Mouse (Mus musculus): ENCODE measurements at regions not wholly inside any gene's neighbourhood (a gene's known extent, or its start where the extent isn't known, plus 50 kb on each side); places are given as distances from the start of the nearest gene placed in this dataset.

- H3K4me2 ChIP-seq (ENCODE audit: low read depth, low read length): no peak overlapping the region
- H3K4me3 ChIP-seq (ENCODE audit: low read depth, low read length): no peak overlapping the region
- ATAC-seq (ENCODE audit: low read depth): no peak
- no peaks in the 10 kb centered on the region for H3K9me3 ChIP-seq (replicated peaks; ENCODE audit: control insufficient read depth, low read length)
- no peak overlapping the region for H3K27ac ChIP-seq (ENCODE audit: low read length)
- no peaks in the 10 kb centered on the region for H3K27me3 ChIP-seq (ENCODE audit: control insufficient read depth, insufficient read depth, low read depth, low read length)
- WGBS (ENCODE audit: insufficient replicate concordance): 52% methylated on average over 4 of the region's 4 CpGs
- H3K9ac ChIP-seq (ENCODE audit: low read depth, low read length): no peak overlapping the region
- H3K36me3 ChIP-seq (ENCODE audit: control insufficient read depth, insufficient read depth): no peaks in the 10 kb centered on the region
- H3K4me1 ChIP-seq (ENCODE audit: control insufficient read depth, low read depth, low read length): peaks cover 5% of the 10 kb centered on the region
Measured at GRCm38 (mm10) chr9:31998488-31999280, 85.4 kb upstream of the Barx2 start.

DNA sequence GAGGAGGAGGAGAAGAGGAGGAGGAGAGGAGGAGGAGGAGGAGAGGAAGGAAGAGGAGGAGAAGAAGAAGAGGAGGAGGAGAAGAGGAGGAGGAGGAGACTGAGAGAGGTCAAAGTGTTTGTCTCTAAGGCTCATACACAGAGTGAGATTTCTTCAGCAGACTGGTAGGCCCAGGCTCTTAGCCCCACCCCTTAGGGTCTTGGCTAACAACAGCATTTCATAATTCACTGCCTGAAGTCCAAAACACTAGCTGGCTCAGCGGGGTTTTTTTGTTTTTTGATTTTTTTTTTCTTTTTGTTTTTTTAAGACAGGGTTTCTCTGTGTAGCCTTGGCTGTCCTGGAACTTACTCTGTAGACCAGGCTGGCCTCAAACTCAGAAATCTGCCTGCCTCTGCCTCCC, 86.5 kb upstream of the Barx2 start:
- Histone ChIP-seq H3K27me3 (ENCODE audit: control insufficient read depth, insufficient read depth, low read depth, low read length) (no peaks in the 10 kb centered on the region), H3K27ac (ENCODE audit: low read length) (no peak overlapping the region), H3K4me1 (ENCODE audit: control insufficient read depth, low read depth, low read length) (peaks cover 5% of the 10 kb centered on the region), H3K4me2 (ENCODE audit: low read depth, low read length) (no peak overlapping the region), H3K9me3 (replicated peaks; ENCODE audit: control insufficient read depth, low read length) (no peaks in the 10 kb centered on the region), H3K4me3 (ENCODE audit: low read depth, low read length) (no peak overlapping the region), H3K36me3 (ENCODE audit: control insufficient read depth, insufficient read depth) (no peaks in the 10 kb centered on the region), H3K9ac (ENCODE audit: low read depth, low read length) (no peak overlapping the region)
- no peak for ATAC-seq (ENCODE audit: low read depth)
- 32% methylated on average over 1 of the region's 1 CpGs for WGBS (ENCODE audit: insufficient replicate concordance)

DNA sequence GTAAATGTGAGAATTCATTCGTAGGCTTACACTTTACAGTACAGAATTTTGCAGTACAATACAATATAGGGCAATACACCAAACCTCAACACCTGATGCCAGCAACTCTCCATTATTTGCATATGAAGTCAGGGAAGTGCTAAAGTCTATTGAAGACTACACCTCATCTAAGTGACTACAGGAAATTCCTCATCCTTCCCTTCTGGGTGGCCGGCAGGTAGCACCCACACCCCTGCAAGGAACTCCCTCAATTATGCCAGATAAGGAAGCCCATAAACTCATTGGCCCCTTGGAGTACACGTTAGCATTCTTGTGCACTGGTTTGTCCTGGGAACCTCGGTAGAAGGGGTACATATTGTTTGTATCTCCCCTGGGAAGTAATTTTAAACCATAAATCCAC, 89.7 kb upstream of the Barx2 start:
- Histone ChIP-seq H3K9me3 (replicated peaks; ENCODE audit: control insufficient read depth, low read length) (no peaks in the 10 kb centered on the region), H3K4me1 (ENCODE audit: control insufficient read depth, low read depth, low read length) (no peaks in the 10 kb centered on the region; the same call in 1 of the 2 replicates), H3K4me2 (ENCODE audit: low read depth, low read length) (no peak overlapping the region), H3K36me3 (ENCODE audit: control insufficient read depth, insufficient read depth) (no peaks in the 10 kb centered on the region), H3K27ac (ENCODE audit: low read length) (no peak overlapping the region), H3K4me3 (ENCODE audit: low read depth, low read length) (no peak overlapping the region), H3K27me3 (ENCODE audit: control insufficient read depth, insufficient read depth, low read depth, low read length) (no peaks in the 10 kb centered on the region), H3K9ac (ENCODE audit: low read depth, low read length) (no peak overlapping the region)
- ATAC-seq (ENCODE audit: low read depth): no peak
- WGBS (ENCODE audit: insufficient replicate concordance): 35% methylated on average over 4 of the region's 4 CpGs

- Histone ChIP-seq H3K4me2 (ENCODE audit: low read depth, low read length) (no peak overlapping the region), H3K27me3 (ENCODE audit: control insufficient read depth, insufficient read depth, low read depth, low read length) (no peaks in the 10 kb centered on the region), H3K4me3 (ENCODE audit: low read depth, low read length) (no peak overlapping the region), H3K9ac (ENCODE audit: low read depth, low read length) (no peak overlapping the region), H3K4me1 (ENCODE audit: control insufficient read depth, low read depth, low read length) (no peaks in the 10 kb centered on the region), H3K27ac (ENCODE audit: low read length) (no peak overlapping the region), H3K9me3 (replicated peaks; ENCODE audit: control insufficient read depth, low read length) (no peaks in the 10 kb centered on the region), H3K36me3 (ENCODE audit: control insufficient read depth, insufficient read depth) (no peaks in the 10 kb centered on the region)
- no peak for ATAC-seq (ENCODE audit: low read depth)
- WGBS (ENCODE audit: insufficient replicate concordance): 65% methylated on average over 7 of the region's 7 CpGs
Measured at GRCm38 (mm10) chr9:32003730-32004129, 90.5 kb upstream of the Barx2 start.

- peak; percentile 70 for ATAC-seq (ENCODE audit: low read depth)
- Histone ChIP-seq H3K9me3 (replicated peaks; ENCODE audit: control insufficient read depth, low read length) (no peaks in the 10 kb centered on the region), H3K27ac (ENCODE audit: low read length) (no peak overlapping the region), H3K27me3 (ENCODE audit: control insufficient read depth, insufficient read depth, low read depth, low read length) (no peaks in the 10 kb centered on the region), H3K36me3 (ENCODE audit: control insufficient read depth, insufficient read depth) (no peaks in the 10 kb centered on the region), H3K9ac (ENCODE audit: low read depth, low read length) (no peak overlapping the region), H3K4me3 (ENCODE audit: low read depth, low read length) (no peak overlapping the region), H3K4me2 (ENCODE audit: low read depth, low read length) (no peak overlapping the region), H3K4me1 (ENCODE audit: control insufficient read depth, low read depth, low read length) (no peaks in the 10 kb centered on the region)
- 64% methylated on average over 9 of the region's 9 CpGs for WGBS (ENCODE audit: insufficient replicate concordance)
Measured at GRCm38 (mm10) chr9:32005348-32005747, 92.1 kb upstream of the Barx2 start.

DNA sequence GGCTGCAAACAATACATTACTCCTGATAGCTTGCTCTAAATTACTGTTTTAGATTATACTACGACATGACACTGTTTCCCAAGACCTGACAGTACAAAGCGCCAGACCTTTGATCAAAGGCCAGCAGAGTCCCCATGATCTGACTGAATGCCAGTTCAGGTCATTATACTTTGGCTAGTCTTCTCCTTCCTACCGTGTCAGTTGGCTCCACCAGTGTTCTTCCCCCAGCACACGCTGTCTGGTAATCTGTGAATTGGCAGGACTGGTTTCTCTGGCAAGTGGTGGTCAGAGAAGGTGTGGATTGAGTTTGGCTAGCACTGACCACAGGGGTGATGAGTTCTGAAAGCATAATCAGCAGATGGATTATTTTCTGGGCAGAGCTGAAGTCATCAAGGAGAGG, 93.1 kb upstream of the Barx2 start:
- no peaks in the 10 kb centered on the region for H3K4me1 ChIP-seq (ENCODE audit: control insufficient read depth, low read depth, low read length)
- no peak overlapping the region for H3K4me2 ChIP-seq (ENCODE audit: low read depth, low read length)
- WGBS (ENCODE audit: insufficient replicate concordance): 43% methylated on average over 4 of the region's 4 CpGs
- no peaks in the 10 kb centered on the region for H3K9me3 ChIP-seq (replicated peaks; ENCODE audit: control insufficient read depth, low read length)
- peak; percentile 67 for ATAC-seq (ENCODE audit: low read depth)
- no peak overlapping the region for H3K4me3 ChIP-seq (ENCODE audit: low read depth, low read length)
- no peaks in the 10 kb centered on the region for H3K27me3 ChIP-seq (ENCODE audit: control insufficient read depth, insufficient read depth, low read depth, low read length)
- H3K27ac ChIP-seq (ENCODE audit: low read length): no peak overlapping the region
- no peaks in the 10 kb centered on the region for H3K36me3 ChIP-seq (ENCODE audit: control insufficient read depth, insufficient read depth)
- H3K9ac ChIP-seq (ENCODE audit: low read depth, low read length): no peak overlapping the region

DNA sequence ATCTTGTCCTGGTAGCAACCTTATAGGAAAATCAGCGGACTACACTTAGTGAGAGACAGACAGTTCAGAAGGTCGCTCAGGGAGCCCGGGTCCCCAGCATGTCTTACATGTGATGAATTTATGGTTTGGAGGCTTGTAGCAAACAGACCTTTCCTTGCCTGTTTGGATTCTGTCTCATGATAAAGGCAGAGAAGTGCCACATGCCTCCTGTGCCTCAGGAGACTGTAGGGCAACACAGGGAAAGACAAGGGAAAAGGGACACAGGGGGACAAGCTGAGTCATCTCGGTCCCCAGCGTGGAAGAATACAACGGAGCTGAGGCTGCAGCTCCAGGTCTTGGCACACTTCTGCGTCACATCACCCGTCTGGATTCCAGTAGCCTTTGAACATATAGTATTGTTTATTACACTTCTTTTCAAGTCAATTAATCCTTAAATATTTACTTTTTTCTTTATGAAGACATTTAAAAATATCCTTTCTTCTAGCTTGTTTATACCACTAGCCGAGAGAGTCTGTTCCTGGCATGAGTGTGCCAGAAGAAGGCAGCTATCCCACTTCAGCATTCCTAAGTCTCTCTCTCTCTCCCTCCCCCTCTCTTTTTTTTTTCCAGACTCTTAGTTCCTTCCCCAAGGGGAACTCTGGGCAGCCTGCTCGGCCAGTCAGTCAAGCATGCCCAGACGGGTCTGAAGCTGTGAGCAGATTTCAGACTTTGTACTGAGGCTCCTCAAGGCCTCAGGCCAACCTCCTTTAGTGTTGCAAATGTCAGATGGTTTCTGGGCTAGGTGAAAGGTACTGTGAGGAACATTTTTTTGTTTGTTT, 97.9 kb upstream of the Barx2 start:
- Histone ChIP-seq H3K9ac (ENCODE audit: low read depth, low read length) (no peak overlapping the region), H3K36me3 (ENCODE audit: control insufficient read depth, insufficient read depth) (no peaks in the 10 kb centered on the region), H3K4me3 (ENCODE audit: low read depth, low read length) (no peak overlapping the region), H3K27ac (ENCODE audit: low read length) (no peak overlapping the region), H3K4me2 (ENCODE audit: low read depth, low read length) (no peak overlapping the region), H3K9me3 (replicated peaks; ENCODE audit: control insufficient read depth, low read length) (no peaks in the 10 kb centered on the region), H3K4me1 (ENCODE audit: control insufficient read depth, low read depth, low read length) (no peaks in the 10 kb centered on the region), H3K27me3 (ENCODE audit: control insufficient read depth, insufficient read depth, low read depth, low read length) (no peaks in the 10 kb centered on the region)
- WGBS (ENCODE audit: insufficient replicate concordance): 53% methylated on average over 11 of the region's 11 CpGs
- ATAC-seq (ENCODE audit: low read depth): no peak

GRCm38 (mm10) chr9:32016286-32016685, 99.7 kb upstream of the Arhgap32 start:
- no peaks in the 10 kb centered on the region for H3K9me3 ChIP-seq (replicated peaks; ENCODE audit: control insufficient read depth, low read length)
- ATAC-seq (ENCODE audit: low read depth): no peak
- no peaks in the 10 kb centered on the region for H3K36me3 ChIP-seq (ENCODE audit: control insufficient read depth, insufficient read depth)
- H3K4me1 ChIP-seq (ENCODE audit: control insufficient read depth, low read depth, low read length): no peaks in the 10 kb centered on the region; the same call in 1 of the 2 replicates
- H3K27ac ChIP-seq (ENCODE audit: low read length): no peak overlapping the region
- H3K27me3 ChIP-seq (ENCODE audit: control insufficient read depth, insufficient read depth, low read depth, low read length): no peaks in the 10 kb centered on the region
- no peak overlapping the region for H3K4me2 ChIP-seq (ENCODE audit: low read depth, low read length)
- 44% methylated on average over 4 of the region's 4 CpGs for WGBS (ENCODE audit: insufficient replicate concordance)
- no peak overlapping the region for H3K9ac ChIP-seq (ENCODE audit: low read depth, low read length)
- no peak overlapping the region for H3K4me3 ChIP-seq (ENCODE audit: low read depth, low read length)

DNA sequence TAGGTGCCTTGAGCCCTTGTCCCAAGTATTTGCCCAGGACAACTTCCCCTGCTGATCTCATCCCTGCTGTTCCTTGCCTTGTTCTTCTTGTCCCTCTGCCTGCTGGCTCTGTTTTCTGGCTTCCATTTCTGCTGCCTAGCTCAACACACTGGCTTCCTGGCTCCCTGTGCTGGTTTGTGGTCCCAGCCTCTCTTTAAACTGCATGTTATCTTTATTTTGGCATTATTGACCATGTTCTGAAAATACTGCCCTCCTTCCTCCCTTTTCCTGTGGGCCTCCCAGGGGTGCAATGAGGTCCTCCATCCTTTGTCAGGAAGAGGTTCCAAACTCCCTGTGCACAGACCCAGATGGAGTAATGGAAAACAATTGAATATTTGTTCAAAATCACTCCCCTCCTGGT, 97.9 kb upstream of the Arhgap32 start:
- Histone ChIP-seq H3K4me2 (ENCODE audit: low read depth, low read length) (no peak overlapping the region), H3K9me3 (replicated peaks; ENCODE audit: control insufficient read depth, low read length) (no peaks in the 10 kb centered on the region), H3K27ac (ENCODE audit: low read length) (no peak overlapping the region), H3K9ac (ENCODE audit: low read depth, low read length) (no peak overlapping the region), H3K4me3 (ENCODE audit: low read depth, low read length) (no peak overlapping the region), H3K27me3 (ENCODE audit: control insufficient read depth, insufficient read depth, low read depth, low read length) (no peaks in the 10 kb centered on the region), H3K4me1 (ENCODE audit: control insufficient read depth, low read depth, low read length) (no peaks in the 10 kb centered on the region; the same call in 1 of the 2 replicates), H3K36me3 (ENCODE audit: control insufficient read depth, insufficient read depth) (no peaks in the 10 kb centered on the region)
- no peak for ATAC-seq (ENCODE audit: low read depth)

Data from liver, embryonic 16.5 days (tissue).